Comparison of ENCODE assay signal across 31 mouse cellular contexts in the genomic region with DNA sequence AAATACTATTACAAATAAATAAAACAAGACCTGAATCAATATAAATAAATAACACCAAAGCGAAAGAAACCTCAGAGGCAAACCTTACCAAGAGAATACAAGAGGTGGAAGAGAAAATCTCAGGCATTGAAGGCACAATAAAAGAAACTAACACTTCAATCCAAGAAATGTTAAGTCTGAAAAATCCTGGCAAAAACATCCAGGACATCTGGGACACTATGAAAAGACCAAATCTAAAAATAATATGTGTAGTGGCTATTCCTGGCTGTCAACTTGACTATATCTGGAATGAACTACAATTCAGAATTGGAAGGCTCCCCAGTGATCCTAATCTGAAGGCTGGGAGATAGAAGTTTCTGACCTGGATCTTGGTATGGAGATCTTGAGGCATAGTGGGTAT. TPM values are rescaled to one million over a fixed set of nuclear protein-coding genes. Genes with fewer than 3 reads are reported as not detected.
DNase-seq lines count a peak whose midpoint lies in the region; ATAC-seq and TF ChIP-seq lines count a peak whose summit lies in the region.
"Had no signal": no experiment of that assay in that cellular context is flagged by ENCODE, and none has a peak within 500 bp of the region (broad histone marks: within the 10 kb centered on the region; RNA-seq: fewer than 3 reads in every experiment).

No protein-coding gene starts in this region.

- H3K4me1 ChIP-seq in heart, adult 2 months (ENCODE audit: control insufficient read depth, insufficient read depth, low read length), result no peaks in the 10 kb centered on the region; the same call in 1 of the 2 replicates
- H3K4me1 ChIP-seq: embryonic facial prominence, embryonic 12.5 days; embryonic facial prominence, embryonic 15.5 days had no signal

- H3K36me3 ChIP-seq in heart, adult 2 months (ENCODE audit: control insufficient read depth, insufficient read depth, low read length), result peaks cover 8% of the 10 kb centered on the region; the same call in 1 of the 2 replicates
- H3K36me3 ChIP-seq: embryonic facial prominence, embryonic 12.5 days; embryonic facial prominence, embryonic 15.5 days; heart, embryonic 10.5 days; heart, embryonic 13.5 days had no signal

- peak overlapping the region; percentile 69 for H3K27ac ChIP-seq in heart, adult 2 months
- H3K27ac ChIP-seq: embryonic facial prominence, embryonic 12.5 days; embryonic facial prominence, embryonic 15.5 days; heart, embryonic 10.5 days; heart, embryonic 13.5 days; hindbrain, embryonic 14.5 days; hindbrain, postnatal 0 days had no signal

- H3K79me2 ChIP-seq in heart, adult 2 months (replicated peaks; ENCODE audit: control insufficient read depth, insufficient read depth, low read length), result no peaks in the 10 kb centered on the region

- no peak for TF ChIP-seq POLR2A in heart, adult 2 months (IDR thresholded peaks at IDR 0.05; ENCODE audit: insufficient read depth, low read depth, low read length)

- no peak for TF ChIP-seq CTCF in heart, adult 2 months (IDR thresholded peaks at IDR 0.05)

- peak; percentile 93 for ATAC-seq in frontal cortex, adult (ENCODE audit: low TSS enrichment)
- ATAC-seq: activated CD4-positive, CD25-positive, alpha-beta regulatory T cell, adult 4 months; forebrain, embryonic 14.5 days; forebrain, postnatal 0 days; hindbrain, postnatal 0 days; inflammation-experienced regulatory T-cells, adult 6 months; intestine, embryonic 16.5 days had no signal

- no peak for TF ChIP-seq EP300 in heart, adult 2 months (IDR thresholded peaks at IDR 0.05; ENCODE audit: insufficient read depth, low read depth, low read length)

- H3K4me3 ChIP-seq in heart, adult 2 months, result no peak overlapping the region
- H3K4me3 ChIP-seq: embryonic facial prominence, embryonic 12.5 days; embryonic facial prominence, embryonic 15.5 days; heart, embryonic 10.5 days; heart, embryonic 13.5 days had no signal

- no peak overlapping the region for H3K9ac ChIP-seq in heart, adult 2 months (ENCODE audit: low read depth, low read length)
- H3K9ac ChIP-seq: embryonic facial prominence, embryonic 12.5 days; embryonic facial prominence, embryonic 15.5 days; forebrain, postnatal 0 days; heart, embryonic 13.5 days; hindbrain, embryonic 14.5 days had no signal

- WGBS in heart, adult 2 months, result 82% methylated on average over 1 of the region's 1 CpGs

- H3K27me3 ChIP-seq in heart, adult 2 months (ENCODE audit: control insufficient read depth, insufficient read depth, low read length), result no peaks in the 10 kb centered on the region
- H3K27me3 ChIP-seq: embryonic facial prominence, embryonic 12.5 days; embryonic facial prominence, embryonic 15.5 days; heart, embryonic 13.5 days had no signal

- intact Hi-C loops in heart, adult 2 months (cut with DNase I), result no loop called here

- DNase-seq in frontal cortex, postnatal 10 days (ENCODE audit: low spot score in 2 of 2), result no peak
- no peak for DNase-seq in heart, adult 2 months
- DNase-seq in heart, adult 9 months (ENCODE audit: low spot score in 2 of 2), result no peak
- peak; percentile 21 for DNase-seq in skeletal muscle tissue, adult 2 months (ENCODE audit: low read depth, low spot score)
- DNase-seq in lung, postnatal 25 days (ENCODE audit: low spot score), result no peak
- DNase-seq: adrenal gland, adult 8-10 months; adrenal gland, postnatal 25 days; cerebellum, adult 18-20 months; cerebellum, adult 9-10 months; cerebellum, postnatal 14 days; forebrain, postnatal 0 days; heart, adult 11 months; heart, postnatal 14 days; heart, postnatal 4 days had no signal

RNA-seq across cellular contexts. Expression of gene Gm5269, which starts 44.6 kb away (rescaled TPM):
- total RNA-seq in heart, adult 2 months (2021), result not detected
- polyA plus RNA-seq in heart, adult 2 months (2012; rRNA removed), result not detected in 2 replicates
- total RNA-seq: adrenal gland, adult 8-10 months; adrenal gland, postnatal 25 days; ES-E14; forebrain, postnatal 0 days; gastrocnemius, adult 8-10 months; gastrocnemius, postnatal 4 days; heart, postnatal 14 days; heart, postnatal 4 days; hindbrain, postnatal 0 days had no signal
- polyA plus RNA-seq: activated CD4-positive, CD25-positive, alpha-beta regulatory T cell, adult 4 months; embryonic facial prominence, embryonic 12.5 days; embryonic facial prominence, embryonic 15.5 days; forebrain, embryonic 11.5 days; forebrain, embryonic 14.5 days; forebrain, postnatal 0 days; heart, embryonic 10.5 days; heart, embryonic 13.5 days; heart, embryonic 16.5 days; hindbrain, embryonic 11.5 days; hindbrain, embryonic 14.5 days; hindbrain, postnatal 0 days; inflammation-experienced regulatory T-cells, adult 6 months; intestine, embryonic 16.5 days had no signal

RNA-seq across cellular contexts. Expression of gene Wdr75, which starts 50.5 kb away (rescaled TPM):
- total RNA-seq in heart, adult 2 months (2021), result 10 to 100 TPM; 19.1 to 22.8 TPM
- 27.8 and 40.0 TPM in 2 replicates for polyA plus RNA-seq in heart, adult 2 months (2012; rRNA removed)
